Mouse (Mus musculus): ENCODE data around the gene Capn13. TPM values are rescaled to one million over a fixed set of nuclear protein-coding genes. Genes with fewer than 3 reads are reported as not detected.
"Not testable (repeated sequence)": the region's sequence is repeated elsewhere in the genome, so short reads cannot be mapped to it uniquely, and the experiment has no call there.

Capn13 gene
- polyA plus RNA-seq, 1 experiment = 0.13 TPM

DNA sequence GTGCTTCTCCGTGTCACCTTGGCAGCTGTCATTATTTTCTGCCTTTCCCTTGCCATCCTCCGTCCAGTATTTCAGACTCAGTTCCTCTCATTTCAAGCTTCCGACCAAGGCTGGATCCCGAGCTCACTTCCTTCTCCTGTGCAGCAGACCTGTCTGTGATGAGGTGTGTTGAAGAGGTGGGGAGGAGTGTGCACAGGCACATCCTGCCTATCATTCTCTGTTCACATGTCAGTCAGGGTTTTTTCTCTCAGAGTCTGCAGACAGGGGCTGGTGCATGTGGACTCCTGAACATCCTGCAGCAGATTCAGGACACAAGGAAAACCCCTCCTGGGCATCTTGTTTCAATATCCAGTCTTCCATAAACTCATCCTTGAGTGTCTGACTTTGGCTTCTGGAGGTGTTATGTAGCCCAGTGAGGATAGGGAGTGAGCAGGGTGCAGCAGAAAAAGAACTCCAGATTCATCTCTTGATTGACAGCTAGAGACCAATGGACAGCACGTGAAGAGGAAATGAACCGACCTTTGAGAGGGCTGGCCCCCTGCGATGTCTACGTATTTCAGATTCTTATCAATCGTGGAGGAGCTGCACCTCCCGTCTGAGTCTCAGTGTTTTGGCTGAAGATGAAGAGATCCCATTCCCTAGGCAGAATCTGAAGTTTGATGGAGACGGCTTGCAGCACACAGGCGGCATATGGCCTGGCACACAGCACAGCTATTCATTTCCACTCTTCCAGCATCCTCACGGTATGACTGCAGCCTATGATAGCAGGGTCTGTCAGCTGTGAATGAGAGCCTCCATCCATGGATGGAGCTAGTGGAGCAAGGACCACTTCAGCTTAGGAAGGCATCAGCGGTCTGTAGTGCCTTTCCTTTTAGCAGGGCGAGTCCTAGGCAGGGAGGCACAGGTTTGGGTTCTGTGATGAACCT, 129.5 kb downstream of the Capn13 start:
- no peak overlapping the region for H3K4me3 ChIP-seq (replicated peaks; ENCODE audit: extremely low read depth, low read depth, low read length)
- H3K4me1 ChIP-seq (ENCODE audit: control insufficient read depth, insufficient read depth, low read length) = no peaks in the 10 kb centered on the region
- no peak for TF ChIP-seq CTCF (IDR thresholded peaks at IDR 0.05; ENCODE audit: insufficient read depth, low read length)
- TF ChIP-seq POLR2A (IDR thresholded peaks at IDR 0.05; ENCODE audit: borderline replicate concordance, extremely low read depth, low read depth, low read length) = no peak
- DNase-seq = no peak
- 56% methylated on average over 15 of the region's 15 CpGs for WGBS

DNA sequence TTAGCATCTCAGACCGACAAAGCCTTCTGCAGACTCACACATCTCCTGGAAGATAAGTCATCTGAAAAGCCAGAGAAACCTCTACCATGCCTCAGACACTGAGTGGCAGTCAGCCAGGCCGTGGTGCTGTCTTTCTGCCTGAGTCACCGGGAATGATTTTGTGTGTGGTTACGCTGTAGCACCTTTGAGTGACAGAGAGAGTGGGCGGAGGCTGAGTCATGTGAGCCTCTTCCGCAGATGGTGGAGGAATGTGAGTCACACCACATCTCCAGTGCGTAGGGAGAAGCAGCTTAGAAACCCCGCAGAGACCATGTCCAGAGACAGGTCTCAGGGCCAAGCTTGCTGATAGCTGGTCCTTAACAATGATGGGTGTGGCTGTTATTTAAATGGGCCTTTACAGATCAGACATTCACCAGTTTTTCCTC, 137.6 kb downstream of the Capn13 start:
- H3K4me1 ChIP-seq (ENCODE audit: control insufficient read depth, insufficient read depth, low read length) = no peaks in the 10 kb centered on the region
- DNase-seq = no peak
- WGBS = 57% methylated on average over 8 of the region's 8 CpGs
- no peak overlapping the region for H3K4me3 ChIP-seq (replicated peaks; ENCODE audit: extremely low read depth, low read depth, low read length)
- TF ChIP-seq POLR2A (IDR thresholded peaks at IDR 0.05; ENCODE audit: borderline replicate concordance, extremely low read depth, low read depth, low read length) (no peak), CTCF (IDR thresholded peaks at IDR 0.05; ENCODE audit: insufficient read depth, low read length) (no peak)

DNA sequence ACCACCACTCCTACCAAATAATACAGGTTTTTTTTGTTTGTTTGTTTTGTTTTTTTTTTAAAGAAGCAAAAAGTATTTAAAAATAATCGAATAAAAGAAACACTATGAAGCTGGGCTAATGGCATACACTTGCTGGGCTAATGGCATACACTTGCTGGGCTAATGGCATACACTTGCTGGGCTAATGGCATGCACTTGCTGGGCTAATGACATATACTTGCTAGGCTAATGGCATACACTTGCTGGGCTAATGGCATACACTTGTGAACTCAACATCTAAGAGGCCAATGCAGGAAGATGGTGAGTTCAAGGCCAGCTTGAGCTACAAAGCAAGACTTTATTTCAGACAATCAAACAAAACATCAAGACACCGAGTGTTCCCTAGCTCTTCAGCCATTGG, 138.1 kb downstream of the Capn13 start:
- TF ChIP-seq POLR2A (IDR thresholded peaks at IDR 0.05; ENCODE audit: borderline replicate concordance, extremely low read depth, low read depth, low read length) = no peak
- TF ChIP-seq CTCF (IDR thresholded peaks at IDR 0.05; ENCODE audit: insufficient read depth, low read length) = no peak
- no peak for DNase-seq
- WGBS = 81% methylated on average over 2 of the region's 2 CpGs
- Histone ChIP-seq H3K4me1 (ENCODE audit: control insufficient read depth, insufficient read depth, low read length) (no peaks in the 10 kb centered on the region), H3K4me3 (replicated peaks; ENCODE audit: extremely low read depth, low read depth, low read length) (no peak overlapping the region)

DNA sequence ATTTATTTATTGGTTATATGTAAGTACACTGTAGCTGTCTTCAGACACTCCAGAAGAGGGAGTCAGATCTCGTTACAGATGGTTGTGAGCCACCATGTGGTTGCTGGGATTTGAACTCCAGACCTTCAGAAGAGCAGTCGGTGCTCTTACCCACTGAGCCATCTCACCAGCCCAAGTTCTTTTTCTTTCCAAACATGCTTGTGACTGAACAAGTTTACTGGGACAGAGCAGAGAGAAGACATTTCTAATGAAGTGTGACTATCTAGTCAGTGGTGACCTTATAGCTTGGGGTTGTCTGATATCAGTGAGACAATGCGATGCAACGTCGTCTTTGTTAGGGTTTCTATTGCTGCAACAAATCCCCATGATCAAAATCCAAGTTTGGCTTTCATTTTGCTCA, 141.4 kb downstream of the Capn13 start:
- not testable (repeated sequence) for DNase-seq; H3K4me1 ChIP-seq (ENCODE audit: control insufficient read depth, insufficient read depth, low read length); H3K4me3 ChIP-seq (replicated peaks; ENCODE audit: extremely low read depth, low read depth, low read length)
- WGBS = 91% methylated on average over 5 of the region's 5 CpGs

DNA sequence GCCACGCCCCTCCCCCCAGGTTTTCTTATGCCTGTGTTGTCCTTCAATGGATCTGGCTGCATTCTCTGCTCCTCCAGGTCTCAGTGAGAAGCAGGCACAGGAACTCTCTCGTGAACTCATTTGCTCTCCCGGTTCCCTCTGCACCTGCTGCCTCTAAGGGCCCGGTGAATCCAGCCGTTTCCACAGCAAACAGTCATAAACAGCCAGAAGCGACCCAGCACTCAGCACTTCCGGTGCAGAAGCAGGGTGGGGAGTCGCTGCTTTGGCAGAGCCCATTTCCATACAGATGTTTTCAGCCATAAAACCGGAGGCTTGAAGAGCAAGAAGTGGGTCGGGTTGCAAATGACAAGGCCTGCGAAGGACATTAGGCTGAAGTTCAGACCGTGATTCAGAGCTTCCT, 142.0 kb downstream of the Capn13 start:
- 30% methylated on average over 12 of the region's 12 CpGs for WGBS
- Histone ChIP-seq H3K4me1 (ENCODE audit: control insufficient read depth, insufficient read depth, low read length) (no peaks in the 10 kb centered on the region), H3K4me3 (replicated peaks; ENCODE audit: extremely low read depth, low read depth, low read length) (no peak overlapping the region)
- no peak for TF ChIP-seq POLR2A (IDR thresholded peaks at IDR 0.05; ENCODE audit: borderline replicate concordance, extremely low read depth, low read depth, low read length)
- TF ChIP-seq CTCF (IDR thresholded peaks at IDR 0.05; ENCODE audit: insufficient read depth, low read length) = no peak
- no peak for DNase-seq
